In genomic region chr10:79688720-79689119, GRCm38 (mm10) we compare ENCODE assay signal across 23 mouse cellular contexts. TPM values are rescaled to one million over a fixed set of nuclear protein-coding genes. Genes with fewer than 3 reads are reported as not detected.
DNase-seq lines count a peak whose midpoint lies in the region; ATAC-seq and TF ChIP-seq lines count a peak whose summit lies in the region.
"Had no signal": no experiment of that assay in that cellular context is flagged by ENCODE, and none has a peak within 500 bp of the region (broad histone marks: within the 10 kb centered on the region; RNA-seq: fewer than 3 reads in every experiment).

Gene Gzmm, plus strand, starts transcription at chr10:79689020.

- no peak for TF ChIP-seq POLR2A in cerebellum, adult 2 months (IDR thresholded peaks at IDR 0.05; ENCODE audit: borderline replicate concordance, insufficient read depth, low read length)

- TF ChIP-seq CTCF in layer of hippocampus, adult 2 months (conservative IDR thresholded peaks at IDR 0.05), result no peak
- no peak for TF ChIP-seq CTCF in cerebellum, adult 2 months (IDR thresholded peaks at IDR 0.05; ENCODE audit: borderline replicate concordance, insufficient read depth, low read depth, low read length)

- WGBS in cerebellum, adult 2 months, result 74% methylated on average over 4 of the region's 4 CpGs

- no peak within 1 kb of the TSS for H3K4me3 ChIP-seq in layer of hippocampus, adult 2 months
- H3K4me3 ChIP-seq in megakaryocyte, embryonic 14.5 days (replicated peaks), result peak within 1 kb of the TSS; percentile 0
- no peak within 1 kb of the TSS for H3K4me3 ChIP-seq in cerebellum, adult 2 months (replicated peaks; ENCODE audit: insufficient read depth, low read depth, low read length)
- H3K4me3 ChIP-seq: embryonic facial prominence, embryonic 12.5 days; embryonic facial prominence, embryonic 15.5 days; heart, embryonic 12.5 days; heart, embryonic 15.5 days; hindbrain, embryonic 10.5 days; hindbrain, embryonic 15.5 days had no signal

- H3K4me1 ChIP-seq in megakaryocyte, embryonic 14.5 days, result peaks cover 57% of the 10 kb centered on the region
- H3K4me1 ChIP-seq in cerebellum, adult 2 months (ENCODE audit: control insufficient read depth, insufficient read depth, low read length), result peaks cover 12% of the 10 kb centered on the region

- DNase-seq in layer of hippocampus, adult 2 months (ENCODE audit: low spot score in 2 of 2), result no peak
- no peak for DNase-seq in layer of hippocampus, adult 18-20 months (ENCODE audit: low spot score in 2 of 2)
- no peak for DNase-seq in cerebellum, adult 2 months
- DNase-seq: adrenal gland, adult 8-10 months; adrenal gland, postnatal 25 days; cerebellum, adult 9-10 months; forebrain, postnatal 0 days; gastrocnemius, postnatal 14 days; heart, adult 18-20 months; heart, postnatal 10 days; heart, postnatal 36 days had no signal

- 0 out of 2 replicates have a peak within 1 kb of the TSS, but pooled peaks have one; percentile 1 for H3K27ac ChIP-seq in layer of hippocampus, adult 2 months
- no peak within 1 kb of the TSS for H3K27ac ChIP-seq in cerebellum, adult 2 months (ENCODE audit: insufficient read depth, low read length)
- H3K27ac ChIP-seq: embryonic facial prominence, embryonic 12.5 days; embryonic facial prominence, embryonic 15.5 days; hindbrain, embryonic 10.5 days; hindbrain, embryonic 15.5 days had no signal

- H3K9me3 ChIP-seq in megakaryocyte, embryonic 14.5 days, result peaks cover 10% of the 10 kb centered on the region
- H3K9me3 ChIP-seq: embryonic facial prominence, embryonic 15.5 days; heart, embryonic 15.5 days; hindbrain, embryonic 15.5 days had no signal

- H3K36me3 ChIP-seq in megakaryocyte, embryonic 14.5 days (replicated peaks; ENCODE audit: low read length), result peaks cover 70% of the 10 kb centered on the region

- ATAC-seq in megakaryocyte, adult 5-6 weeks (ENCODE audit: poor library complexity, severe bottlenecking), result no peak
- 0 out of 2 replicates have a peak, but pooled peaks have one; percentile 5 for ATAC-seq in megakaryocyte-erythroid progenitor cell, adult 5-6 weeks (replicated peaks; ENCODE audit: low FRiP score, low TSS enrichment, poor library complexity, severe bottlenecking)
- ATAC-seq: activated CD4-positive, CD25-positive, alpha-beta regulatory T cell, adult 4 months; CD4-positive, CD25-positive, alpha-beta regulatory T cell, adult 4 months; forebrain, embryonic 14.5 days had no signal

- H3K27me3 ChIP-seq in megakaryocyte, embryonic 14.5 days (replicated peaks), result no peaks in the 10 kb centered on the region
- H3K27me3 ChIP-seq in cerebellum, adult 2 months (ENCODE audit: control insufficient read depth, insufficient read depth, low read length), result no peaks in the 10 kb centered on the region
- H3K27me3 ChIP-seq: embryonic facial prominence, embryonic 12.5 days; embryonic facial prominence, embryonic 15.5 days; heart, embryonic 12.5 days; heart, embryonic 15.5 days; hindbrain, embryonic 15.5 days had no signal

RNA-seq across cellular contexts. Expression of gene Gzmm, which starts in this region (rescaled TPM):
- 1 to 10 TPM; 3.3 to 4.0 TPM for total RNA-seq in layer of hippocampus, adult 2 months (2021)
- 1 to 10 TPM; 3.3 to 3.6 TPM for total RNA-seq in layer of hippocampus, adult 18-20 months (2021)
- polyA plus RNA-seq in megakaryocyte, embryonic 14.5 days (2012; ENCODE audit: insufficient read depth, low replicate concordance), result 1.4 and 2.2 TPM in 2 replicates
- 2.0 and 2.4 TPM in 2 replicates for total RNA-seq in megakaryocyte, adult 5-6 weeks (2015)
- 0.20 and 0.92 TPM in 2 replicates for total RNA-seq in megakaryocyte, adult 5-6 weeks (2017)
- 1.7 and 1.8 TPM in 2 replicates for total RNA-seq in megakaryocyte-erythroid progenitor cell, adult 5-6 weeks (2014; fragmentation: Nextera tagmentation)
- total RNA-seq in megakaryocyte-erythroid progenitor cell, adult 5-6 weeks (2017), result 1.7 and 2.4 TPM in 2 replicates
- 2.3 and 2.8 TPM in 2 replicates for polyA plus RNA-seq in cerebellum, adult 2 months (2012; rRNA removed)
